11 mouse cellular contexts compared by ENCODE assay signal in the genomic region with DNA sequence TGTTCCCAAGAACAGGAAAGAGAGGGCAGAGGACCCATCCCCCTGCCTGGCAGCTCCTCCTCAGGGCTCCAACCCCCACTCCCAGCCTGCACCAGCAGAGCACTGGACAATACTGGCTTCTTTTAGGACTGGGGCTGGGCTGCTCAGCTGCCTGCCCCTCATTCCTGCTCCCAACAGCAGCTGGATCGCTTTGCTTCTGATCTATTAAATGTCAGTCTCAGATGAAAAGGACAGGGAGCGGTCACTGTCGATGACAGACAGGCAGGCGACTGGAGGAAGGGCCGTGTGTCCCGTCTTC. TPM values are rescaled to one million over a fixed set of nuclear protein-coding genes. Genes with fewer than 3 reads are reported as not detected.
DNase-seq lines count a peak whose midpoint lies in the region; ATAC-seq and TF ChIP-seq lines count a peak whose summit lies in the region.
"Had no signal": no experiment of that assay in that cellular context is flagged by ENCODE, and none has a peak within 500 bp of the region (broad histone marks: within the 10 kb centered on the region; RNA-seq: fewer than 3 reads in every experiment).

No protein-coding gene starts in this region.

- H3K27me3 ChIP-seq in cerebellum, adult 2 months (ENCODE audit: control insufficient read depth, insufficient read depth, low read length) = no peaks in the 10 kb centered on the region
- H3K27me3 ChIP-seq in liver, embryonic 13.5 days = no peaks in the 10 kb centered on the region
- H3K27me3 ChIP-seq in liver, embryonic 11.5 days (replicated peaks; ENCODE audit: control insufficient read depth, insufficient read depth, low read length) = no peaks in the 10 kb centered on the region
- no peaks in the 10 kb centered on the region for H3K27me3 ChIP-seq in forebrain, postnatal 0 days (ENCODE audit: insufficient read depth, low read length)
- no peaks in the 10 kb centered on the region for H3K27me3 ChIP-seq in midbrain, postnatal 0 days (ENCODE audit: insufficient read depth, low read length)
- H3K27me3 ChIP-seq: limb, embryonic 12.5 days had no signal

- H3K9ac ChIP-seq in liver, embryonic 13.5 days = no peak overlapping the region
- no peak overlapping the region; the same call in 1 of the 2 replicates for H3K9ac ChIP-seq in liver, embryonic 11.5 days (ENCODE audit: low read depth, low read length)
- no peak overlapping the region; the same call in 1 of the 2 replicates for H3K9ac ChIP-seq in forebrain, postnatal 0 days
- H3K9ac ChIP-seq in midbrain, postnatal 0 days (replicated peaks; ENCODE audit: low read length, poor library complexity, severe bottlenecking) = no peak overlapping the region; the same call in 1 of the 2 replicates
- H3K9ac ChIP-seq: limb, embryonic 12.5 days had no signal

- no peak for ATAC-seq in liver, embryonic 13.5 days (ENCODE audit: low read depth)
- no peak for ATAC-seq in liver, embryonic 11.5 days (replicated peaks; ENCODE audit: low FRiP score)
- peak; percentile 57 for ATAC-seq in forebrain, postnatal 0 days
- ATAC-seq in midbrain, postnatal 0 days (ENCODE audit: low FRiP score) = no peak
- ATAC-seq: intestine, embryonic 16.5 days had no signal

- no peak for TF ChIP-seq CTCF in cerebellum, adult 2 months (IDR thresholded peaks at IDR 0.05; ENCODE audit: borderline replicate concordance, insufficient read depth, low read depth, low read length)
- no peak for TF ChIP-seq CTCF in forebrain, postnatal 0 days (IDR thresholded peaks at IDR 0.05; ENCODE audit: low read depth)
- no peak for TF ChIP-seq CTCF in midbrain, postnatal 0 days (IDR thresholded peaks at IDR 0.05)

- no peaks in the 10 kb centered on the region for H3K36me3 ChIP-seq in liver, embryonic 13.5 days
- no peaks in the 10 kb centered on the region for H3K36me3 ChIP-seq in liver, embryonic 11.5 days (ENCODE audit: control insufficient read depth, insufficient read depth, low read length)
- no peaks in the 10 kb centered on the region for H3K36me3 ChIP-seq in forebrain, postnatal 0 days (ENCODE audit: insufficient read depth)
- no peaks in the 10 kb centered on the region for H3K36me3 ChIP-seq in midbrain, postnatal 0 days (ENCODE audit: insufficient read depth, low read length)
- H3K36me3 ChIP-seq: limb, embryonic 12.5 days had no signal

- no peak for DNase-seq in cerebellum, adult 2 months
- DNase-seq in cerebellum, postnatal 25 days = no peak
- DNase-seq in liver, embryonic 13.5 days = no peak
- DNase-seq in liver, embryonic 11.5 days (ENCODE audit: low spot score) = no peak
- no peak for DNase-seq in forebrain, postnatal 0 days
- DNase-seq in midbrain, postnatal 0 days (ENCODE audit: low spot score) = no peak
- DNase-seq in urinary bladder, adult 18-20 months (ENCODE audit: low spot score in 2 of 2) = no peak
- no peak for DNase-seq in kidney, postnatal 36 days

- H3K4me3 ChIP-seq in cerebellum, adult 2 months (replicated peaks; ENCODE audit: insufficient read depth, low read depth, low read length) = no peak overlapping the region
- no peak overlapping the region for H3K4me3 ChIP-seq in liver, embryonic 13.5 days (replicated peaks)
- no peak overlapping the region for H3K4me3 ChIP-seq in liver, embryonic 11.5 days (ENCODE audit: low read depth, low read length)
- H3K4me3 ChIP-seq in forebrain, postnatal 0 days (ENCODE audit: low read depth, low read length) = no peak overlapping the region
- H3K4me3 ChIP-seq in midbrain, postnatal 0 days (ENCODE audit: low read depth, low read length) = no peak overlapping the region
- H3K4me3 ChIP-seq: limb, embryonic 12.5 days; myocyte had no signal

- 0 out of 2 replicates have a peak overlapping the region, but pooled peaks have one; percentile 6 for H3K27ac ChIP-seq in cerebellum, adult 2 months (ENCODE audit: insufficient read depth, low read length)
- H3K27ac ChIP-seq in liver, embryonic 13.5 days = peak overlapping the region; percentile 43; the same call in 1 of the 2 replicates
- H3K27ac ChIP-seq in liver, embryonic 11.5 days (ENCODE audit: low read depth, low read length) = no peak overlapping the region
- H3K27ac ChIP-seq in forebrain, postnatal 0 days (ENCODE audit: low read depth, low read length) = no peak overlapping the region
- H3K27ac ChIP-seq in midbrain, postnatal 0 days (ENCODE audit: low read depth, low read length) = peak overlapping the region; percentile 9; the same call in 1 of the 2 replicates
- H3K27ac ChIP-seq: limb, embryonic 12.5 days had no signal

- peaks cover 59% of the 10 kb centered on the region for H3K4me1 ChIP-seq in cerebellum, adult 2 months (ENCODE audit: control insufficient read depth, insufficient read depth, low read length)
- peaks cover 97% of the 10 kb centered on the region for H3K4me1 ChIP-seq in liver, embryonic 13.5 days (replicated peaks)
- peaks cover 87% of the 10 kb centered on the region for H3K4me1 ChIP-seq in liver, embryonic 11.5 days (replicated peaks; ENCODE audit: control insufficient read depth, insufficient read depth, low read length)
- peaks cover 22% of the 10 kb centered on the region for H3K4me1 ChIP-seq in forebrain, postnatal 0 days (ENCODE audit: insufficient read depth)
- peaks cover 3% of the 10 kb centered on the region; the same call in 1 of the 2 replicates for H3K4me1 ChIP-seq in midbrain, postnatal 0 days (ENCODE audit: insufficient read depth, low read length)

- TF ChIP-seq POLR2A in cerebellum, adult 2 months (IDR thresholded peaks at IDR 0.05; ENCODE audit: borderline replicate concordance, insufficient read depth, low read length) = no peak

- H3K9me3 ChIP-seq in liver, embryonic 13.5 days (replicated peaks) = no peaks in the 10 kb centered on the region
- no peaks in the 10 kb centered on the region for H3K9me3 ChIP-seq in liver, embryonic 11.5 days (ENCODE audit: control insufficient read depth, low read length)
- H3K9me3 ChIP-seq in forebrain, postnatal 0 days (ENCODE audit: low read length) = no peaks in the 10 kb centered on the region
- no peaks in the 10 kb centered on the region for H3K9me3 ChIP-seq in midbrain, postnatal 0 days (ENCODE audit: low read length)
- H3K9me3 ChIP-seq: limb, embryonic 12.5 days had no signal

- H3K4me2 ChIP-seq in liver, embryonic 13.5 days = no peak overlapping the region
- H3K4me2 ChIP-seq in liver, embryonic 11.5 days = no peak overlapping the region
- H3K4me2 ChIP-seq in forebrain, postnatal 0 days (ENCODE audit: low read depth) = no peak overlapping the region
- no peak overlapping the region for H3K4me2 ChIP-seq in midbrain, postnatal 0 days (ENCODE audit: low read depth, low read length, poor library complexity, severe bottlenecking)
- H3K4me2 ChIP-seq: limb, embryonic 12.5 days had no signal

- 53% methylated on average over 6 of the region's 6 CpGs for WGBS in cerebellum, adult 2 months
- WGBS in liver, embryonic 13.5 days (ENCODE audit: insufficient replicate concordance) = 66% methylated on average over 6 of the region's 6 CpGs
- 54% methylated on average over 6 of the region's 6 CpGs for WGBS in liver, embryonic 11.5 days
- 34% methylated on average over 6 of the region's 6 CpGs for WGBS in forebrain, postnatal 0 days
- 13% methylated on average over 6 of the region's 6 CpGs for WGBS in midbrain, postnatal 0 days

RNA-seq across cellular contexts. Expression of a gene that starts 40.4 kb away (rescaled TPM):
- polyA plus RNA-seq in cerebellum, adult 2 months (2012; rRNA removed) = 111 and 116 TPM in 2 replicates
- 6.0 and 7.6 TPM in 2 replicates for polyA plus RNA-seq in liver, embryonic 13.5 days (2015; fragmentation: Nextera tagmentation; extraction: Ambion mirVana)
- polyA plus RNA-seq in liver, embryonic 11.5 days (2014; fragmentation: Nextera tagmentation; extraction: Ambion mirVana) = 18.6 and 21.7 TPM in 2 replicates
- total RNA-seq in forebrain, postnatal 0 days (2014; rRNA removed) = 10.2 and 16.5 TPM in 2 replicates
- 9.8 and 14.2 TPM in 2 replicates for polyA plus RNA-seq in forebrain, postnatal 0 days (2015; fragmentation: Nextera tagmentation; extraction: Ambion mirVana)
- total RNA-seq in midbrain, postnatal 0 days (2014; rRNA removed) = 19.3 and 19.8 TPM in 2 replicates
- polyA plus RNA-seq in midbrain, postnatal 0 days (2015; fragmentation: Nextera tagmentation; extraction: Ambion mirVana) = 13.6 and 13.7 TPM in 2 replicates

Comparison
In these comparisons a context has a peak if more than half of its experiments do, and no peak if none do; other contexts are left out.
1. H3K27ac ChIP-seq: peak in cerebellum, adult 2 months (single experiment), liver, embryonic 13.5 days (single experiment) and midbrain, postnatal 0 days (single experiment); none in liver, embryonic 11.5 days (single experiment) and forebrain, postnatal 0 days (single experiment).